Mouse (Mus musculus): ENCODE measurements around the gene Elf4.
"Not testable (repeated sequence)": the region's sequence is repeated elsewhere in the genome, so short reads cannot be mapped to it uniquely, and the experiment has no call there.

The Elf4 gene

GRCm38 (mm10) chrX:48462754-48463507, at the start of gene Elf4:
TSS of gene Elf4 (minus strand) at chrX:48463132.
- DNase-seq, result peak; percentile 10

- DNase-seq, result no peak
These were observed 30.8 kb upstream of the Elf4 start for GRCm38 (mm10) chrX:48493763-48494162.

GRCm38 (mm10) chrX:48481687-48482086, 18.8 kb upstream of the Elf4 start:
- no peak for DNase-seq

GRCm38 (mm10) chrX:48481095-48481494, 18.2 kb upstream of the Elf4 start:
- DNase-seq, result no peak

GRCm38 (mm10) chrX:48467355-48467946, 4.5 kb upstream of the Elf4 start:
- no peak for DNase-seq

- no peak for DNase-seq
These were observed 3.2 kb upstream of the Elf4 start for GRCm38 (mm10) chrX:48466174-48466573.

- no peak for DNase-seq
These were observed 1.5 kb upstream of the Elf4 start for GRCm38 (mm10) chrX:48464436-48464835.

GRCm38 (mm10) chrX:48463636-48464035, 704 bp upstream of the Elf4 start:
- DNase-seq, result no peak

GRCm38 (mm10) chrX:48462297-48462696, 635 bp downstream of the Elf4 start:
- no peak for DNase-seq

- DNase-seq, result no peak
These were observed 1.9 kb downstream of the Elf4 start for GRCm38 (mm10) chrX:48461006-48461405.

GRCm38 (mm10) chrX:48460496-48460895, 2.4 kb downstream of the Elf4 start:
- DNase-seq, result no peak

- DNase-seq, result no peak
These were observed 6.0 kb downstream of the Elf4 start for GRCm38 (mm10) chrX:48456956-48457355.

- DNase-seq, result no peak
These were observed 7.9 kb downstream of the Elf4 start for GRCm38 (mm10) chrX:48455018-48455417.

GRCm38 (mm10) chrX:48454495-48454878, 8.4 kb downstream of the Elf4 start:
- DNase-seq, result no peak

- DNase-seq, result peak; percentile 49
These were observed 9.0 kb downstream of the Elf4 start for GRCm38 (mm10) chrX:48453736-48454494.

- DNase-seq, result no peak
These were observed 9.8 kb downstream of the Elf4 start for GRCm38 (mm10) chrX:48452931-48453673.

- DNase-seq, result no peak
These were observed 10.6 kb downstream of the Elf4 start for GRCm38 (mm10) chrX:48452231-48452890.

- no peak for DNase-seq
These were observed 13.3 kb downstream of the Elf4 start for GRCm38 (mm10) chrX:48449646-48450045.

- no peak for DNase-seq
These were observed 18.3 kb downstream of the Elf4 start for GRCm38 (mm10) chrX:48444677-48445076.

GRCm38 (mm10) chrX:48441954-48442353, 21.0 kb downstream of the Elf4 start:
- no peak for DNase-seq

GRCm38 (mm10) chrX:48441548-48441947, 21.4 kb downstream of the Elf4 start:
- DNase-seq, result no peak

GRCm38 (mm10) chrX:48439036-48439435, 23.9 kb downstream of the Elf4 start:
- DNase-seq, result no peak

GRCm38 (mm10) chrX:48436082-48436481, 26.9 kb downstream of the Elf4 start:
- not testable (repeated sequence) for DNase-seq
